9 mouse cellular contexts compared by ENCODE assay signal in the genomic region with DNA sequence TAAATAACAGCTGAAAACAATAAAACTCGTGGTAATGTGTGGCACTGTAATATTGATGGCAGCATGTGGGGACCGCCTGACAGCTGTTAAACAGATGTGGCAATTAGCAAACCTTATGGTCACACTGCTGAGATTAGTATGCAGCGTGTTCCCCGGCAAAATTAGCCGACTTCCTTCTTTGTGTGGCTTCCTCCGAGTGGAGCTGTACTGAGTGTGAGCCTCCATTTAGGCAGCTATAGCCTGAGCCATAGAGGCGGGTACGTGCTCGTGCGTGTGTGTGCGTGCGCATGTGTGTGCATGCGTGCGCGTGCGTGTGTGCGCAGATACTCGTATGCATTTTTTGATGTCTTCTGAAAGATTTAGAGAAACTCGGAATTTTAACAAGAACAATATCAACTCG. TPM values are rescaled to one million over a fixed set of nuclear protein-coding genes. Genes with fewer than 3 reads are reported as not detected.
DNase-seq lines count a peak whose midpoint lies in the region; ATAC-seq and TF ChIP-seq lines count a peak whose summit lies in the region.
"Had no signal": no experiment of that assay in that cellular context is flagged by ENCODE, and none has a peak within 500 bp of the region (broad histone marks: within the 10 kb centered on the region; RNA-seq: fewer than 3 reads in every experiment).

No protein-coding gene starts in this region.

- H3K4me1 ChIP-seq in lung, embryonic 14.5 days (ENCODE audit: insufficient read depth) = no peaks in the 10 kb centered on the region
- H3K4me1 ChIP-seq in embryonic facial prominence, embryonic 11.5 days (ENCODE audit: control insufficient read depth, insufficient read depth, low read length) = no peaks in the 10 kb centered on the region
- peaks cover 16% of the 10 kb centered on the region for H3K4me1 ChIP-seq in hindbrain, embryonic 15.5 days (replicated peaks)
- H3K4me1 ChIP-seq in neural tube, embryonic 11.5 days (ENCODE audit: control insufficient read depth, insufficient read depth, low read length) = peaks cover 7% of the 10 kb centered on the region

- peak overlapping the region; percentile 24; the same call in 1 of the 2 replicates for H3K4me2 ChIP-seq in lung, embryonic 14.5 days
- no peak overlapping the region for H3K4me2 ChIP-seq in embryonic facial prominence, embryonic 11.5 days (ENCODE audit: low read depth, low read length)
- H3K4me2 ChIP-seq in hindbrain, embryonic 15.5 days = peak overlapping the region; percentile 12; the same call in 1 of the 2 replicates
- no peak overlapping the region for H3K4me2 ChIP-seq in neural tube, embryonic 11.5 days (ENCODE audit: low read depth)

- no peak for ATAC-seq in lung, embryonic 14.5 days (ENCODE audit: insufficient read depth)
- ATAC-seq in embryonic facial prominence, embryonic 11.5 days (replicated peaks; ENCODE audit: insufficient number of reproducible peaks, low FRiP score, low TSS enrichment, low read depth) = no peak
- ATAC-seq in hindbrain, embryonic 15.5 days (ENCODE audit: low FRiP score, low read depth) = peak; percentile 79
- no peak for ATAC-seq in neural tube, embryonic 11.5 days (ENCODE audit: insufficient read depth, low FRiP score, low TSS enrichment)

- H3K9ac ChIP-seq in lung, embryonic 14.5 days = no peak overlapping the region
- no peak overlapping the region for H3K9ac ChIP-seq in embryonic facial prominence, embryonic 11.5 days (replicated peaks; ENCODE audit: low read length)
- H3K9ac ChIP-seq in hindbrain, embryonic 15.5 days = no peak overlapping the region
- H3K9ac ChIP-seq in neural tube, embryonic 11.5 days (ENCODE audit: low read length) = no peak overlapping the region

- WGBS in lung, embryonic 14.5 days = 71% methylated on average over 20 of the region's 20 CpGs
- 74% methylated on average over 20 of the region's 20 CpGs for WGBS in embryonic facial prominence, embryonic 11.5 days
- 60% methylated on average over 20 of the region's 20 CpGs for WGBS in hindbrain, embryonic 15.5 days
- WGBS in neural tube, embryonic 11.5 days = 68% methylated on average over 20 of the region's 20 CpGs

- H3K27me3 ChIP-seq in lung, embryonic 14.5 days (ENCODE audit: insufficient read depth, low read length) = no peaks in the 10 kb centered on the region
- no peaks in the 10 kb centered on the region for H3K27me3 ChIP-seq in embryonic facial prominence, embryonic 11.5 days (ENCODE audit: control insufficient read depth, insufficient read depth, low read length)
- H3K27me3 ChIP-seq in hindbrain, embryonic 15.5 days = no peaks in the 10 kb centered on the region
- no peaks in the 10 kb centered on the region for H3K27me3 ChIP-seq in neural tube, embryonic 11.5 days (ENCODE audit: control insufficient read depth, insufficient read depth, low read length)

- peak; percentile 41 for DNase-seq in lung, embryonic 14.5 days
- no peak for DNase-seq in lung, postnatal 14 days
- peak; percentile 23 for DNase-seq in embryonic facial prominence, embryonic 11.5 days (ENCODE audit: low spot score)
- DNase-seq in neural tube, embryonic 11.5 days (ENCODE audit: low spot score) = no peak
- no peak for DNase-seq in retina, embryonic 14.5 days (ENCODE audit: low spot score)
- DNase-seq in spleen, postnatal 14 days (ENCODE audit: low spot score in 2 of 2) = no peak
- no peak for DNase-seq in cerebellum, postnatal 36 days

- H3K9me3 ChIP-seq in lung, embryonic 14.5 days (ENCODE audit: low read depth, low read length) = no peaks in the 10 kb centered on the region
- H3K9me3 ChIP-seq in embryonic facial prominence, embryonic 11.5 days (replicated peaks; ENCODE audit: control insufficient read depth, low read length) = no peaks in the 10 kb centered on the region
- H3K9me3 ChIP-seq in hindbrain, embryonic 15.5 days = no peaks in the 10 kb centered on the region
- no peaks in the 10 kb centered on the region for H3K9me3 ChIP-seq in neural tube, embryonic 11.5 days (ENCODE audit: control insufficient read depth, low read length)

- no peak overlapping the region; the same call in 1 of the 2 replicates for H3K27ac ChIP-seq in lung, embryonic 14.5 days (ENCODE audit: low read depth)
- H3K27ac ChIP-seq in embryonic facial prominence, embryonic 11.5 days (replicated peaks; ENCODE audit: low read depth, low read length) = no peak overlapping the region
- peak overlapping the region; percentile 2; the same call in 1 of the 2 replicates for H3K27ac ChIP-seq in hindbrain, embryonic 15.5 days (replicated peaks)
- H3K27ac ChIP-seq in neural tube, embryonic 11.5 days (ENCODE audit: low read depth, low read length) = 0 out of 2 replicates have a peak overlapping the region, but pooled peaks have one; percentile 11
- H3K27ac ChIP-seq: layer of hippocampus, adult 2 months had no signal

- H3K4me3 ChIP-seq in lung, embryonic 14.5 days (ENCODE audit: low read depth, low read length) = no peak overlapping the region
- H3K4me3 ChIP-seq in embryonic facial prominence, embryonic 11.5 days (ENCODE audit: low read depth, low read length) = no peak overlapping the region
- no peak overlapping the region for H3K4me3 ChIP-seq in hindbrain, embryonic 15.5 days
- H3K4me3 ChIP-seq in neural tube, embryonic 11.5 days (ENCODE audit: low read depth, low read length) = no peak overlapping the region
- H3K4me3 ChIP-seq: layer of hippocampus, adult 2 months had no signal

- H3K36me3 ChIP-seq in lung, embryonic 14.5 days (ENCODE audit: insufficient read depth) = no peaks in the 10 kb centered on the region
- no peaks in the 10 kb centered on the region for H3K36me3 ChIP-seq in embryonic facial prominence, embryonic 11.5 days (replicated peaks; ENCODE audit: control insufficient read depth, insufficient read depth, low read depth, low read length)
- H3K36me3 ChIP-seq in hindbrain, embryonic 15.5 days = no peaks in the 10 kb centered on the region
- H3K36me3 ChIP-seq in neural tube, embryonic 11.5 days (ENCODE audit: control insufficient read depth, insufficient read depth, low read length) = no peaks in the 10 kb centered on the region

- TF ChIP-seq CTCF in lung, embryonic 14.5 days (IDR thresholded peaks at IDR 0.05; ENCODE audit: low read depth) = no peak

RNA-seq across cellular contexts. Expression of a gene that starts 53.4 kb away (rescaled TPM):
- 31.9 and 32.4 TPM in 2 replicates for polyA plus RNA-seq in lung, embryonic 14.5 days (2014; fragmentation: Nextera tagmentation; extraction: Ambion mirVana)
- 42.1 and 44.0 TPM in 2 replicates for polyA plus RNA-seq in embryonic facial prominence, embryonic 11.5 days (2014; fragmentation: Nextera tagmentation; extraction: Ambion mirVana)
- 30.9 and 34.8 TPM in 2 replicates for polyA plus RNA-seq in hindbrain, embryonic 15.5 days (2015; fragmentation: Nextera tagmentation; extraction: Ambion mirVana)
- polyA plus RNA-seq in neural tube, embryonic 11.5 days (2014; fragmentation: Nextera tagmentation; extraction: Ambion mirVana) = 30.6 and 35.1 TPM in 2 replicates

Comparison
In these comparisons a context has a peak if more than half of its experiments do, and no peak if none do; other contexts are left out.
1. DNase-seq: peak in lung, embryonic 14.5 days (single experiment) and embryonic facial prominence, embryonic 11.5 days (single experiment); none in lung, postnatal 14 days (single experiment), neural tube, embryonic 11.5 days (single experiment), retina, embryonic 14.5 days (single experiment), spleen, postnatal 14 days (0 of 2) and cerebellum, postnatal 36 days (0 of 2).
2. H3K27ac ChIP-seq: peak in hindbrain, embryonic 15.5 days (single experiment) and neural tube, embryonic 11.5 days (single experiment); none in lung, embryonic 14.5 days (single experiment) and embryonic facial prominence, embryonic 11.5 days (single experiment).
3. H3K4me2 ChIP-seq: peak in lung, embryonic 14.5 days (single experiment) and hindbrain, embryonic 15.5 days (single experiment); none in embryonic facial prominence, embryonic 11.5 days (single experiment) and neural tube, embryonic 11.5 days (single experiment).